7 mouse cellular contexts compared by ENCODE assay signal in the genomic region with DNA sequence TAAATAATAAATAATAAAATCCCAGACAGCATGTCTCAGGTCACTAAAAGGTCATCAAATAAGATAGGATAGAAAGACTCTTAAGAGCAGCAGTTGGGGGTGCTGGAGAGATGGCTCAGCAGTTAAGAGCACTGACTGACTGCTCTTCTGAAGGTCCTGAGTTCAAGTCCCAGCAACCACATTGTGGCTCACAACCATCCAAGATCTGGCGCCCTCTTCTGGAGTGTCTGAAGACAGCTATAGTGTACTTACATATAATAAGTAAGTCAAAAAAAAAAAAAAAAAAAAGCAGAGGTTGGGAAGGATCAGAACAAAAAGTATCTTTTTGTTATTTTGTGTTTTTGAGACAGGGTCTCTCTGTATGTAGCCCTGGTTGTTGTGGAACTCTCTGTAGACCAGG. TPM values are rescaled to one million over a fixed set of nuclear protein-coding genes. Genes with fewer than 3 reads are reported as not detected.
DNase-seq lines count a peak whose midpoint lies in the region; ATAC-seq and TF ChIP-seq lines count a peak whose summit lies in the region.
"Not testable (repeated sequence)": the region's sequence is repeated elsewhere in the genome, so short reads cannot be mapped to it uniquely, and the experiment has no call there.

No protein-coding gene starts in this region.

- peak; percentile 49 for TF ChIP-seq CTCF in intestine, postnatal 0 days (IDR thresholded peaks at IDR 0.05; ENCODE audit: low read depth)
- peak; percentile 52 for TF ChIP-seq CTCF in stomach, postnatal 0 days (IDR thresholded peaks at IDR 0.05; ENCODE audit: low read depth)

- not testable (repeated sequence) for TF ChIP-seq EP300 in stomach, postnatal 0 days (optimal IDR thresholded peaks at IDR 0.05)

- 90% methylated on average over 1 of the region's 1 CpGs for WGBS in forebrain, embryonic 14.5 days
- 86% methylated on average over 1 of the region's 1 CpGs for WGBS in intestine, postnatal 0 days
- WGBS in macrophage (ENCODE audit: missing documents), result no CpG with 5 or more reads among the region's 1 CpGs
- WGBS in stomach, postnatal 0 days, result 90% methylated on average over 1 of the region's 1 CpGs

- DNase-seq in NIH3T3 (ENCODE audit: low read depth), result peak; percentile 22
- DNase-seq in forebrain, embryonic 14.5 days (ENCODE audit: low spot score), result peak; percentile 11
- peak; percentile 44 for DNase-seq in liver
- DNase-seq in stomach, postnatal 0 days (ENCODE audit: low spot score), result not testable (repeated sequence)
- DNase-seq in thymus, postnatal 36 days, result peak; percentile 15 to 19

- H3K79me2 ChIP-seq in macrophage (ENCODE audit: inconsistent target), result not testable (repeated sequence)

- H3K36me3 ChIP-seq in forebrain, embryonic 14.5 days (ENCODE audit: control insufficient read depth, insufficient read depth, low read length), result peaks cover 54% of the 10 kb centered on the region
- H3K36me3 ChIP-seq in intestine, postnatal 0 days (ENCODE audit: control insufficient read depth, insufficient read depth), result peaks cover 42% of the 10 kb centered on the region
- H3K36me3 ChIP-seq in macrophage (ENCODE audit: inconsistent target); stomach, postnatal 0 days (ENCODE audit: control insufficient read depth, insufficient read depth, low read length): not testable (repeated sequence)

- H3K27me3 ChIP-seq in forebrain, embryonic 14.5 days (replicated peaks; ENCODE audit: control insufficient read depth, insufficient read depth, low read length); intestine, postnatal 0 days (replicated peaks; ENCODE audit: control insufficient read depth, insufficient read depth, low read length); stomach, postnatal 0 days (ENCODE audit: control insufficient read depth, insufficient read depth, low read length): not testable (repeated sequence)

- not testable (repeated sequence) for H3K4me1 ChIP-seq in forebrain, embryonic 14.5 days (ENCODE audit: control insufficient read depth, insufficient read depth, low read length); intestine, postnatal 0 days (replicated peaks; ENCODE audit: control insufficient read depth, insufficient read depth, low read length); stomach, postnatal 0 days (replicated peaks; ENCODE audit: control insufficient read depth, insufficient read depth)

- ATAC-seq in forebrain, embryonic 14.5 days; intestine, postnatal 0 days; stomach, postnatal 0 days (ENCODE audit: low FRiP score, low TSS enrichment): not testable (repeated sequence)

- H3K4me2 ChIP-seq in forebrain, embryonic 14.5 days (ENCODE audit: low read length); intestine, postnatal 0 days (replicated peaks; ENCODE audit: low read depth); stomach, postnatal 0 days (replicated peaks; ENCODE audit: low read depth): not testable (repeated sequence)

- not testable (repeated sequence) for H3K4me3 ChIP-seq in forebrain, embryonic 14.5 days (ENCODE audit: low read depth, low read length); intestine, postnatal 0 days (ENCODE audit: low read depth, low read length); macrophage (ENCODE audit: inconsistent target); stomach, postnatal 0 days (ENCODE audit: low read depth, low read length)

- H3K9ac ChIP-seq in forebrain, embryonic 14.5 days (ENCODE audit: low read length); intestine, postnatal 0 days (ENCODE audit: low read depth, low read length); stomach, postnatal 0 days (ENCODE audit: low read length): not testable (repeated sequence)

- not testable (repeated sequence) for H3K27ac ChIP-seq in forebrain, embryonic 14.5 days (ENCODE audit: low read depth, low read length); intestine, postnatal 0 days (ENCODE audit: low read depth, low read length); stomach, postnatal 0 days (replicated peaks)
- H3K27ac ChIP-seq in macrophage, result peak overlapping the region; percentile 84

- not testable (repeated sequence) for H3K9me3 ChIP-seq in forebrain, embryonic 14.5 days (replicated peaks; ENCODE audit: control insufficient read depth, low read length); intestine, postnatal 0 days (ENCODE audit: control insufficient read depth); stomach, postnatal 0 days (ENCODE audit: control insufficient read depth, low read length)

RNA-seq across cellular contexts. Expression of a gene that starts 31.1 kb away (rescaled TPM):
- polyA plus RNA-seq in forebrain, embryonic 14.5 days (2014; fragmentation: Nextera tagmentation; extraction: Ambion mirVana), result 176 and 206 TPM in 2 replicates
- polyA plus RNA-seq in intestine, postnatal 0 days (2015; fragmentation: Nextera tagmentation; extraction: Ambion mirVana), result 326 and 327 TPM in 2 replicates
- total RNA-seq in macrophage (2018; cell fraction: chromatin; rRNA removed), result 10 to 100 TPM; 15.1 to 57.1 (median 29.5) TPM
- 100 to 1,000 TPM; 159 to 254 (median 209) TPM for total RNA-seq in macrophage (2018; cell fraction: cytosol; rRNA removed)
- 100 to 1,000 TPM in 6 of 26 experiments, 10 to 100 TPM in 20; 44.0 to 133 (median 80.2) TPM for total RNA-seq in macrophage (2018; cell fraction: nucleus; rRNA removed)
- 129 to 213 TPM (median 209 TPM) in 3 replicates for polyA plus RNA-seq in macrophage (2018)
- 331 and 337 TPM in 2 replicates for polyA plus RNA-seq in stomach, postnatal 0 days (2015; fragmentation: Nextera tagmentation; extraction: Ambion mirVana)
